Mouse (Mus musculus) large intestine, adult 2 months (tissue): ENCODE measurements around the gene Jam3. TPM values are rescaled to one million over a fixed set of nuclear protein-coding genes. Genes with fewer than 3 reads are reported as not detected.

Source experiments
- DNase-seq: peaks from one replicate; pipeline ENCODE4 v3.0.0-alpha.2; 2012; ENCODE audit warnings: low read depth, low spot score
- WGBS: fragments of 180-500 bp; shearing (Covaris S2); methylation state at CpG from one replicate; pipeline ENCODE4 v1.1.7; 2018; 5-methylcytosine and 5-hydroxymethylcytosine counted together
- polyA plus RNA-seq: library from polyadenylated mRNA; depleted of rRNA; stranded (reverse); fragments of >200 nt; gene quantifications from 2 replicates; pipeline ENCODE4 v1.2.3, GENCODE M21; 2012; rRNA removed

The Jam3 gene
- polyA plus RNA-seq, result 7.8 and 8.5 TPM in 2 replicates

DNA sequence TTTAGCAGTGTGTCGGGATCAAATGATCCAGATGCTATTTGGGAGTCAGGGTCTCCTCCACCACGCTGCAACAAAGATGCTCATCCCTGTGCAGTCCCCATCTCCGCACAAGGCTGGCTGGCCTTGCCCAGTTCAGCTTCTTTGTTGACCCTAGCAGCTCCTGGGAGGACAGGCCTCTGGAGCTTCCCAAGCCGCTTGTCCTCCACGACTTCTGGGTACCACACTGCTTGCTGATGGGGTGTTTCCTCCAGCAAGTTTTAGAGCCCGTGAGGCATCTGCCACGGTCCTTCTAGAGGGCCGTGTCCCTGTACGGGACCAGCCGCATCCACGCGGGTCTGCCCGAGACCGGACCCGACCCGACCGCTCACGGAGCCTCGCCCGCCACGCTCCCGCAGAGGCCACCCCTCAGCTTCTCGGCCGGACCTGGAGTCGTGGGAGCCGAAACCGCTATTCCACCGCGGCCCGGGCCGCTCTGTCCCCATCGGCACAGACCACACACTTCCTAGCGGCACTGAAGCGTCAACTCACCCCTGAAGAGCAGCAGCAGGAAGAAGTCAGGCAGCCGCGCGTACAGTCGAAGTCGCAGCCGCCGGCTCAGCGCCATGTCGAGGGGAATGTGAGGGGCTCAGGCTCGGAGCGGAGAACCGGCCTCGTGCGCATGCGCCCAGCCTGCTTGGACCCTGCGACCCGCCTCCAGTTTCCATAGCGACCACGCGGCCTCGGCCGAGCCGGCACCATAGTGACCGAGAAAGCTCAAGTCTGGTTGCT lies at the start of gene Jam3:
TSS of gene Jam3 (minus strand) at position 659 of the 768 bp plus-strand sequence.
- no peak for DNase-seq
- WGBS, result 3% methylated on average over 58 of the region's 58 CpGs

DNA sequence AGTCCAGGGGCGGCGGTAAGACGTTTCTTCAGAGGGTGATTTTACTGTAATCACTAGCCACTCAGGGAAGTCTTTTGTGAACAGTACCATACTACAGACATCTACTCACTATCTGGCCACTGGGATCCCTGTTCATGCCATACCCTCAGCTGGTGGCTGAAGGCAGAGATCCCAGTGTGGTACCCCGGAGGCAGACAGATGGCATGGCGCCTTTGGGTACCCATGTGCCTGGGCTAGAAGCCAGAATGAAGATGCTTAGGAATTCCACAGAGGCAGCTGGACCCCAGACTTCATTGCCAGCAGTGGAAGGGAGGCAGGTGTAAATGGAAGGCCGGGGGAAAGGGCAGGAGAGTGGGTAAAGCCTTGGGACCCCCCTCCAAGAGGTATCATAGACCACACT lies 49.0 kb upstream of the Jam3 start:
- 58% methylated on average over 6 of the region's 6 CpGs for WGBS
- DNase-seq, result no peak

DNA sequence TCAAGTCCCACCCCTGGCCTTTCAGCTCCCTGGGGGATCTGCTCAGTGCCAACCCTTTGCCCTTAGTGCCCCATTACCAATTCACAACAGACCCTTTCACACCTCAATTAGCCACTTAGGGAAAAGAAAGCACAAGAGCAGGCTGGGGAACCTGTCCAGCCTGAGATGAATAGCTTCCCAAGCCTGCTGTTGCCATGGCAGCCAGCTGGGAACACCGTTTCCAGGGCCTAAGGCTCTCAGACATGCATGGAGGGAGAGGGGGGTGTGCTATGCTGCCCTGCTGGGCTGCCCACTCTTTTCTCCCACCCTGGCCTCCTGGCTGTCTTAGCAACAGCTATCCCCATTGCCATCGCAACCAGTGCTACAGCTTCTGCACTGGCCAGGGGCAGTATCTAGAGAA lies 47.9 kb upstream of the Jam3 start:
- WGBS, result 40% methylated on average over 2 of the region's 2 CpGs
- no peak for DNase-seq

DNA sequence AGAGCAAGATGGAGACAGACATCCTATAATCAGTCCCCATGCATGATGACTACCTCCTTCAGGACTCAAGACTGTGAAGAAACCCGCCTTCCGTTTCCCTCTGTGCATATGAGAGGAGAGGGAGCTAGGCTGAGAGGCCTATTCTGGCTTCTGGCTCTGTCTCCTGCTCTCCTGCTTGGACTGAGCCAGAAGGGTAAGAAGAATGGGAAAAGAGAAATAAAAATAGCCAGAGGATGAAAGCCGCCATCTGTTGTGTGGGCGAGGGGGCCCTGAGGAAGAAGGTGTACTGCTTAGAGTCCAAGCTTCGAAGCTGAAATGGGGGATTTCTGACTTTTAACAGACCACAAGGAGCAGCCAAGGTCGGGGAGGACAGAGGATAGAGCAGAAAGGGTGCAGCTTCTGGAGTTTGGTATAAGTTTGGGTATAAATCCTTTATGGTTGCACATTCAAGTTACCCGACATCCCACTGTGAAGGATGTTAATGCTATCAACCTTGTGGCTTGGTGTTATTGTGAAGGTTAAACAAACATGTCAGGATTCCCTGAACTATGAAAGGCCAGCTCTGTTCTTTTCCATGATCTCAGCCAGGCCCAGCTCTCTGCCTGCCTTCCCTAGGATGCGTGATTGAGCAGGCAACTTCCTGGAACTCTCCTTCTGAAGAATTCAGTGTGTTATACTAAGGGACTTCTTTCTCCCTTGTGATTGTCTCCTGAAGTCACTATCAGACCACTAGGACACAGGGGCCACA lies 46.4 kb upstream of the Jam3 start:
- no peak for DNase-seq
- WGBS, result 58% methylated on average over 8 of the region's 8 CpGs

DNA sequence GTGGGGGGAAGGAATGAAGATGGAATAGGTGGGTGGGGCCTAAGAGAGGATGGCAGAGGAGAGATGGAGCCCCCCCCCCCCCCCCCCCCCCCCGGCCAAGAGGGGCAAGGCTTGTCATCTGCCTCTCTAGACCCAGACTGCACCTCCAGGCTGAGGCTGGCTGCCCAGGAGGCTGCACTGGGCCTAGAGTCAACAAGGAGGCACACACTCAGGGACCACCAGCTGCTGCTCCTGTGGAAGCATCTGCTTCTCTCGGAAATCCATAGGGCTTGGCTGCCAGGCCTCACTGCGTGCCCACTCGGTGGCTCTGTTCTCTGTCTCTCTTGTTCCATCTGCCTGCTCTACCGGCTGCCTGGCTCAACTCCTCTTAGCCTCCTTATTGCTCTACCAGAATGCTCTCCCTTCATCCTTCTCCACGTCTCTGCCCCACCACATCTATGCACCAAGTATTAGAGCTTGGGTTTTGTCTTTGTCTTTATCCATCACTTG lies 38.4 kb upstream of the Jam3 start:
- 75% methylated on average over 5 of the region's 6 CpGs for WGBS
- DNase-seq, result no peak

DNA sequence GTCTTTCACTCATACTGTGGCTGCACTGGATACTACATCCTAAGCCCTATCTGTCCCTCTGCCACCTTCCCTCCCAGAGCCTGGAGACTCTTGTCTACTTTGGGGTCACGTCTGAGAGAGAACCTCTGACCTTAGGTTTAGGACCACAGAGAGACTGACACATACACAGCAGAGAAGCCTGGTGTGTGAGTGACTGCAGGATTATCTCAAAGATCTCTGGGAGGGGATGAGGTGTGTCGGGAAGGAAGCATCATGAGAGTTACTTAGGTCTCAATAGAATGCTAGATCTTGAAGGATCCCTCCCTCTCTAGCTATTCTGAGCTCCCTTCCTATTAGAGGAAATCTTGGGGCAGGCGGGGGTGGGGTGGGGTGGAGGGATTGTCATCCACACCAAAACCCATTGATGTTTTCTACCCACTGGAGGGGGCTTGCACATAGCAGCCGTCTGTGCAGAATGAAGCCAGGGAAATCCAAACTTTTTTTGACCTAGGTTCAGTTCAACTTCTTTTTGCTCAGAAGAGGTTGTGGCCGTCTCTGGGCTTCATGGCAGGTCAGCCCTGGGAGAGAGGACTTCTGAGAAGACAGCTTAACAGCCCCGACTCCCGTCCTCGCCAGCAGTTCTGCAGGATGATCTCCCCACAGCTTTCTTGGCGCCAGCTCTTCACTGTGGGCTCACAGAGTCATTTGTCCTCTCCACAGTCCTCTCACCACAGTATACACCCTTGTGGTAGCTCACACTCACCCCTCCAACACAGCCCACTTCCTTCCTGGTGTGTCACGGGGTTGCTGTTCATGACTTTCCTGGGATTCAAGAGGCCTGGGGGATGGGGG lies 37.8 kb upstream of the Jam3 start:
- 57% methylated on average over 10 of the region's 10 CpGs for WGBS
- DNase-seq, result no peak

DNA sequence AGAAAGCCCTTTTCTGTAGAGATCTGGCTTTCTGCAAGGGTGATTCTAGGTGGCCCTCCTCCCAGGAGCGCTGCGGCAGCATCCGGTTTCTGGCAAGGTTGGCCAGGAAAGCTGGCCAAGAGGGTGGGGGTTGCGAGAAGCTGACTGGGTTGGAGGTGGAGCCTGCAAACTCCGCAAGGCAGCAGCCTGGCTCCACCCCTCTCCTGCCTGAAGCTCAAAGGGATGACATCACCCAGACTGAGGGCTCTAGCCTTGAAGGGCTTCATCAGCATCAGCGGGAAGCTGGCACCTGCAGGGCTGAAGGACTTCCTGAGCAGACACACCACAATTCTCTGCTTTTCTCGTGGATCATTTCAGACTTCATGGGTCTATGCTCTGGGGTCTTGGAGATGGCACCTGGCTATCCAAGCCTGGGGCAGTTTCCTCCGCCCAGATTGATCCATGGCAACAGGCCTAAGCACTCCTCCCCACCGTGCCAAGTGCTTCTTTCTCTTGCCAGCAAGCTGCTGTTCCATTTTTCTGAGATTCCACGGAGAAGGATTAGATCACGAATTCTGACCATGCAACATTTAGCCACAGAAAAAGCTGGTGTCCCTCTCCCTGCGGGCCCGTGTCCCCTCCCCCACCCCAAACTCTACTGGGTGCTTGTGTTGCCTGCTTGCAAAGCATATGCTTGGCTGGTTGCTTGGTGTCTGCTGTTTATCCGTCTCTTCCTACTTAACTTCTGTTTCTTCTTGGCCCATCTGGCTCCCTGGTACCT lies 37.0 kb upstream of the Jam3 start:
- peak; percentile 18 for DNase-seq
- 9% methylated on average over 14 of the region's 14 CpGs for WGBS

DNA sequence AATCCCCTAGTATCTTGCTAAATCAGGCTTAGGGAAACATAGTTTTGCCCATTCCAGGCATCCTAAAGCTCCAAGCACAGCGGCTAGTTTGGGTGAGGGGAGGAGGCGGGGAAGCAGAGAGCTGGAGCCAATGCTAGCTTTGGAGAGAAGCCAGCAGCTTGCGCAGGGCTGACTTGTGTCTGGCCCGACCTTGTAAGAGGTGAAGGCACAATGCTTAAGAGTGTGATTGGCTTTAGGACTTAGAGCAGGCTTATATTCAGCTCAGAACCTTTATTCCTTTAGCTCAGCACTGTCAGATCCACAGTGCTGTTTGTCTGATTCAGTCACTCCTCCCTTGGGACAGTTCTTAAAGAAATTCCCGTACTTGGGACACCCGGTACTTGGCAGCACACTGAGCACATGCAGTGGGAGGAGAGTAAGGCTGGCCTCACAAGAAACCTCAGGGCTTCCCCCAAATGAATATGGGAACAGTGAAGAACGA lies 36.3 kb upstream of the Jam3 start:
- under 1% methylated on average over 7 of the region's 7 CpGs for WGBS
- DNase-seq, result peak; percentile 14

DNA sequence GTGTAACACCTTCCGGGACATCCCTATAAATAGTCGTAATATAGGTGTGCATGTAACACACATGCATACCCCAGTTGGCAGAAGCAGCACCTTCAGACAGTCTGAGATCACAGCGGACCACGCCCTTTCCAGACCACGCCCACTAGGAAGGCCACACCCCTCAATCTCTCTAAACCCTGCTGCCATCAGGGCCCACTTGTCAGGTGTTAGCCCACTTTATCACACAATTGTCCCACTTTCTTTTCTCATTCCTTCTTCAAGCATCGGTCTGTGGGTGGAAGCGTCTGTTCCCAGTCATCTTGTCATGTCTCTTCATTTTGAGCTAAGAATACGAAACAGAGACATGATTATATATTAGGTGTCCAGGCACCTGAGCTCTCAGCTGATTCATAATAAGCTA lies 35.2 kb upstream of the Jam3 start:
- DNase-seq, result no peak
- 75% methylated on average over 8 of the region's 8 CpGs for WGBS

DNA sequence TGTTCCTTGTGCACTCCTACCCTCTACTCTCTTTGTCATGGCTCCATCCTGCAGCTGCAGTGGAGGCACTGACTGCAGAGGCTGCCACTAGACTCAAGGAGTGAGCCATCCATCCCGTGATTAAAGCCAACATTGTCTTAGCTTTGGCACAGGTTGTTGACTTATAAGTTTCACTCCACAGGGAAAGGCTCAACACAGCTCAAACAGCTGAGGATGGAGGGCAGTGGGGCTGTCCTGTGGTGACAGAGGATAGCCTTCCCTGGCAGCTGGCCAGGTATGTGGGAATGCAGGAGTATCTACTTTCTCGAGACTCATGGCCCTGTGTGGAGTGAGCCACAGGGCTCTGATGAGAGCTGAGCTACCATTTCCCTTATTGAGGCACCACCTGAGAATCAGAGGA lies 34.1 kb upstream of the Jam3 start:
- 52% methylated on average over 2 of the region's 2 CpGs for WGBS
- no peak for DNase-seq

DNA sequence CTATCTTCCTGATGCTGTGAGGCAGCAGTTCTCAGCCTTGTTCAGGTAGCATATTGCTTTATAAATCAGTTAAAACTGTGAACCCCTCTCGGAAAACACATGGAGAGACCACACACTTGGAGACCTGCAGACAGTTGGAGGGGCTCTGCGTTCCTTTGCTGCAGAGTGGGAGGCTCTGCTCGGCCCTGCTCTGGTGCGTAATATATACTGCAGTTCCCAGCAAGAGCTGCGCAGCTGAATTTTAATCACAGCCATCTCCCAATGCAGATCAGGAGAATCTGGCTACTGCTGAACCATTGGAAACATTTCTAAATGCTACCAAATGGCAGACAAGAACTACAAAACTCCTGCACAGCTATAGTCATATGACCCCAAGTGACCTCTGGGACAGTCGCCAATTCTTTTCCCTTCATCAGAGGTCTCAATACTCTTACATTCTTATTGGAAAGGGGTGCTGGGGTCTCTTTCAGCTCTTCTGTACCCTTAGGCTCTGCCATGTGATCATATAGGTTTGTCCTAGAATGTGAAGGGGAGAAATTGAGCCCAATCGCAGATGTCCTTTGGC lies 33.5 kb upstream of the Jam3 start:
- 84% methylated on average over 7 of the region's 7 CpGs for WGBS
- DNase-seq, result no peak

DNA sequence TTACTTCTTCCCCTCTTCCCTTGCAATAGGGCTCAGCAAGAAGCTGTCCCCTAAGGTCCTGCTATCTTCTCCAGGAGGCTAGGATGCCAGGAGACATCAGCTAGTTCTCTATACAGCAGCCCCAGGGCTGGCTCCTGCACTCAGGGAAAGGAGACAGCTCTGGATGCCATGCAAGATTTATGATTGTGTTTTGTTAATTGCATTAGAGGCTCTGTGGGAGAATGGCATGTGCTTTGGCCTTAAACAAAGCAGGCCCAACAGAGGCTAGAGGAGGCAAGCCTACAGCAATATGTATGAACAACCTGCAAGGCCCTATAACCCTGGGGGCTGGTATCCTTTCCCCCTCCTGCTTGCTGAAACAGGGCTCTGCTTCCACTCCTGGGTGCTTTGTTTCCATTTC lies 30.6 kb upstream of the Jam3 start:
- DNase-seq, result no peak

DNA sequence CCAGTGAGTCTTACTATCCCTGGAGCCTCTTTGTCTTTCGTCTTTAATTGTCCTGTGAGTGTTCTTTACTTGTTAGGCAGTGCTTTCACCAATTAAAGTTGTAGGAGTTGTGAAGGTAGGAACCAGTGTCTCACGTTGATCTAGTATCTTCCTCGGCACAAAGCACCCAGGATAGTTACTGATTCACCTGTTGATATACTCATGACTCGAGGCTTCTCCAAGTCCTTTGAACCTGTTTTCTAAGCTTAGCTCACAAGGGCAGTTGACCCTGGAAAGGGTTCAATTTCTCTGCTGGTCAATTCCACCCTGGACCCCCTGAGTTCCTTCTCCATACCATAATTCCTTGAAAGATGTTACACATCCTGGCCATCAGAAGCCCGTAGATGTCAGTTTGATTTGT lies 26.9 kb upstream of the Jam3 start:
- WGBS, result 57% methylated on average over 5 of the region's 5 CpGs

DNA sequence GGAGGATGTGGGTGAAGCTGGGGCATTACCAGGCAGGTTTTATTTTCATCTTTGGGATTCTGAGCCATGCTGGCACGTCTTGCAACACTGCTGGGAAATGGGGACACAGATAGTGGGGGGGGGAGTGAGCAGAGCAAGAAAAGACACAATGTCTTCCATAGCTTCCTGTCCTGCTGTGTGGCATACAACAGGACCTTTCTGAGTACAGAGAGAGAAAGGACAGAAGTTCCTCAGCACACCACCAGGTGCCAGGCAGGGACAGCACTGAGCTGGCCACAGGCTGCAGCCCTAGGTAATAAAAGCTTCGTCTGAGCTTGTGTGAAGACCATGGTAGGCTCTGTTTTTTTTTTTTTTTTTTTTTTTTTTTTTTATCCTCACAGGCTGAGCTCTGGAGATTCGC lies 25.3 kb upstream of the Jam3 start:
- 47% methylated on average over 3 of the region's 3 CpGs for WGBS
- DNase-seq, result no peak

More for the DNA sequence above, 26.9 kb upstream of the Jam3 start:
- DNase-seq, result no peak

DNA sequence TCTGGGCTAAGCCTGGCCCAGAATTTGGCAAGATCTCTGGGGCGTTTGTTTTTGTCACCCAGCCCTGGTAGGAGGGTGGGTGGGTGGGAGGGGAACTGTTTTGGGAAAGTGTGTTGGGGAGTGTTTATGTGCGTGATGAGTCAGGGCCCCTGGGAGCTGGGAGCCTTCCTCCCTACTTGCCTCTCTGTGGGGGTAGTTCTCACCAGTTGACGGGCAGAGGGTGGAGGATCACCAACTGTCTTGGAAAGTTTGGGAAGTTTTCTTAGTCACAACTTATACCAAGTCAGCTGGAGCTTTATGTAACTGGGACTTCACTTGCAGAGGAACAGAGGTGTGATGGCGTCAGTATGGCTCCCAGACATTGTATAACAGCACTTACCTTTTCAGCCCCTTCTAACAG lies 23.7 kb upstream of the Jam3 start:
- DNase-seq, result no peak
- 56% methylated on average over 4 of the region's 4 CpGs for WGBS

DNA sequence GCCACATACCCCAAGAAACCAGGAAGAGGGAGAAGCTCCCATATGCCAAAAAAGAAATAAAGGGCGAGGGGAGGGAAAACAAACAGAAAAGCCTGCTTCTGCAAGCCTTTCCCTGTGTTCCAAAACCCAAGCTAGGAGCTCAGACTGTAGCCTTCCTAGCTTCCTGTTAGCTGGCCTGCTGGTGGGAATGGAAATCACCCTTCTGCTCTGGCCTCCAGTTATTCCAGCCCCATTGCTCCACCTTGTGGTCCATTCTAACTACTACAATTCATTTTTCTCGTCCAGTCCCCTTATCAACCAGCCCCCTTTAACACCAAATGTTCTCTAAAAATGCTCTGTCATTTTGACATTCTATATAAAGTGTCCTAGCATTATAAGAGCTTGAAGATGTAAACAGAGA lies 20.9 kb upstream of the Jam3 start:
- DNase-seq, result peak; percentile 16
- WGBS, result 3% methylated on average over 2 of the region's 2 CpGs

DNA sequence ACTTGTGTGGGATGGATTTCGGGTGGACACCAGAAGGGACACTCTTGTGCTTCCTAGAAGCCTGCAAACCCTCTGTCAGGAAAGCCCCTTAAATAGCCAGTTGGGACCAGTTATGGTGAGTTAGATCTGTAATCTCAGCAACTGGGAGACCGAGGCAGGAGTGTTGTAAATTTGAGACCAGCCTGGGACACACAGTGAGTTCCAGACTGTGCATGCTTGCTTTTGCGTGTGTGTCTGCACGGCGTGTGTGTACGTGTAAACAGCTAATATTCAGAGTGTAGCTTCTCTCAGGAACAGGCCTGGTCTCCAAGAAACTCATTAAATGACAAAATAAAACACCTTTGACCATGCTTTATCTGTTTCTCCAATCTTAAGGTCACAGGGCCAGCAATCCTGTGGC lies 20.5 kb upstream of the Jam3 start:
- 87% methylated on average over 6 of the region's 6 CpGs for WGBS
- no peak for DNase-seq

DNA sequence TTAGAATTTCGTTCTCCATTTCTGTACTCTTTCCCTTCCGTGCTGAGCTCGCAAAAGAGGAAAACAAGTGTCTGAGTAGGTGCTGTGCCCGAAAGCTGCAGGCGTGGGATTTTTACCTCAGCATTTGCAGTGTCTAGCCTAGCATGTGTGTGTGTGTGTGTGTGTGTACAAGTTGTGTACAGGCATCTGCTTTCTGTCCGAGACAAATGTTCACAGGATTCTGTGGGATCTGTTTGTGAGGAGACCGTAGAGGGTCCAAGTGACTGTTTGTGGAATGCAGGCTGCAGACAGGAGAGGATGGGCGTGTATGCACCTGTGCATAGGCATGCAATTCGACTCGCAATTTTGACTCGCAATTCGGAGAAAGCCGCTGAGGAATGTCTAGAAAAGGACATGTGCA lies 20.0 kb upstream of the Jam3 start:
- DNase-seq, result no peak
- WGBS, result 74% methylated on average over 13 of the region's 13 CpGs

DNA sequence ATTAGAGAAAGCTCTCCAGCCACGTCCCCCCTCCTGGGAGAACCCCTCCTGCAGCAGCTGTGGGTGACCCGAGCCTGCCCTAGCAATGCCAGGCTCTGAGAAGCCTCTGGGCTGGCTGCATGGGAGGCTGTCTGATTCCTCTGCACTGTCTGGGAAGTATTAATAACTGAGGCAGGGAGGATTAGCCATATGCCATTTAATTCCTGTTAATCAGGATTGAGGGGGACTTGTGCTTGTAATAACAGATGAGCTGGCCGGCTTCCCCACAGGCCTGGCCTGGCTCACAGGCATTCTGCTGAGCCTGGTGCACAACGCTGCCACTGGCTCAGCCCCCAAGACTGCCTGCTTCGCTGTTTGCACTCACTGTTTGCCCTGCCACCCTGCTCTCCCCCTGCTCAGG lies 18.9 kb upstream of the Jam3 start:
- 53% methylated on average over 5 of the region's 5 CpGs for whole genome bisulfite sequencing
- DNase-seq, result no peak
